Mouse (Mus musculus) heart, adult 2 months (tissue): ENCODE data around the gene Itpr2. TPM values are rescaled to one million over a fixed set of nuclear protein-coding genes. Genes with fewer than 3 reads are reported as not detected.

Experiments
- DNase-seq, 2 experiments: peaks; one replicate each; pipeline ENCODE4 v3.0.0; 2021
- H3K27ac ChIP-seq: fragments of 200-600 bp; 2 replicates; pipeline ENCODE4 v1.8.1; 2022
- H3K27me3 ChIP-seq: fragments of 200-500 bp; 2 replicates; pipeline ENCODE4 v1.6.1; 2012; ENCODE audit warnings: mild to moderate bottlenecking, low read length, inconsistent platforms, mixed read lengths; ENCODE audit not compliant: control insufficient read depth, insufficient read depth
- H3K36me3 ChIP-seq: fragments of 200-500 bp; 2 replicates; pipeline ENCODE4 v1.6.1; 2012; ENCODE audit warnings: low read length, inconsistent platforms; ENCODE audit not compliant: control insufficient read depth, insufficient read depth
- H3K4me1 ChIP-seq: fragments of 200-500 bp; 2 replicates; pipeline ENCODE4 v1.6.1; 2011; ENCODE audit warnings: low read length; ENCODE audit not compliant: control insufficient read depth, insufficient read depth
- H3K4me3 ChIP-seq: fragments of 200-600 bp; 2 replicates; pipeline ENCODE4 v1.8.1; 2022
- H3K79me2 ChIP-seq: fragments of 200-500 bp; replicated peaks from 2 replicates; pipeline ENCODE4 v1.6.1; 2012; ENCODE audit warnings: mild to moderate bottlenecking, inconsistent platforms, low read length, moderate library complexity, mixed read lengths; ENCODE audit not compliant: control insufficient read depth, insufficient read depth
- H3K9ac ChIP-seq: fragments of 200-500 bp; 2 replicates; pipeline ENCODE4 v1.6.1; 2012; ENCODE audit warnings: low read depth, mild to moderate bottlenecking, control low read depth, inconsistent platforms, low read length, mixed read lengths
- CTCF ChIP-seq: fragments of 200-600 bp; IDR thresholded peaks from 2 replicates; pipeline ENCODE4 v1.8.1; 2022; ENCODE audit warnings: antibody characterized with exemption, mild to moderate bottlenecking, moderate library complexity
- EP300 ChIP-seq: fragments of 200-500 bp; IDR thresholded peaks from 2 replicates; pipeline ENCODE4 v1.6.1; 2011; ENCODE audit warnings: low read depth, low read length, control low read depth; ENCODE audit not compliant: insufficient read depth
- POLR2A ChIP-seq: fragments of 200-500 bp; IDR thresholded peaks from 2 replicates; pipeline ENCODE4 v1.6.1; 2011; ENCODE audit warnings: mild to moderate bottlenecking, low read depth, low read length, control low read depth; ENCODE audit not compliant: insufficient read depth
- WGBS: fragments of 180-500 bp; shearing (Covaris S2); methylation state at CpG from one replicate; pipeline ENCODE4 v1.1.7; 2018; 5-methylcytosine and 5-hydroxymethylcytosine counted together
- intact Hi-C: fragments of 180-260 bp; cut with DNase I; formaldehyde crosslinking; loops from one replicate; pipeline ENCODE4 v1.15.1; 2025
- polyA plus RNA-seq: library from polyadenylated mRNA; depleted of rRNA; stranded (reverse); fragments of >200 nt; gene quantifications from 2 replicates; pipeline ENCODE4 v1.2.3, GENCODE M21; 2012
- total RNA-seq, 2 experiments: library from RNA; stranded (reverse); gene quantifications; 2 replicates each; pipeline ENCODE4 v1.2.3; 2021

Gene Itpr2
- total and polyA plus RNA-seq, 3 experiments: 6.6 to 23.7 (median 20.1) TPM

- H3K4me1 ChIP-seq: no peaks in the 10 kb centered on the region
- H3K9ac ChIP-seq: no peak overlapping the region
- WGBS: 94% methylated on average over 24 of the region's 24 CpGs
- intact Hi-C loops: no loop called here
- DNase-seq: no peak
- H3K36me3 ChIP-seq: no peaks in the 10 kb centered on the region
- H3K27me3 ChIP-seq: no peaks in the 10 kb centered on the region
- TF ChIP-seq EP300 (no peak), CTCF (peak; percentile 72), POLR2A (no peak)
- H3K79me2 ChIP-seq: no peaks in the 10 kb centered on the region
- no peak overlapping the region for H3K4me3 ChIP-seq
- no peak overlapping the region for H3K27ac ChIP-seq
Measured at GRCm38 (mm10) chr6:146281176-146281899, 220.7 kb downstream of the Itpr2 start.

DNA sequence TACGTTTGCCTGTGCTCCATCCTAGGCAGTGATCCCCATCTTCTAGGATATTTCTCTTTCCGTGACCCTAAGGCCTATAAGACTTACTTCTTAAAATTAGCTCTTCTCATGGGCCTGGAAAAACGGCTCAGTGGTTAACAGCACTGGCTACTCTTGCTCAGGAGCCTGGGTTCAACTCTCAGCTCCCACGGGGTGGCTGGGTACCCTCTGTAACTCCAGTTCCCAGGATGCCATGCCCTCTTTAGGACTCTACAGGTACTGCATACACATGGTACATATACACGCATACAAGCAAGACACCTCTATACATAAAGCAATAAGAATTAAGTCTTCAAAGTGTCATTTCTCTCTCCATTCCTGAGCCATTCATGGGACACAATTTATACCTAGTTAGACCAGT is 228.8 kb downstream of the Itpr2 start:
- TF ChIP-seq POLR2A (no peak), EP300 (no peak), CTCF (0 out of 2 replicates have a peak, but pooled peaks have one; percentile 10)
- H3K36me3 ChIP-seq: peaks cover 7% of the 10 kb centered on the region
- H3K4me3 ChIP-seq: no peak overlapping the region
- H3K27me3 ChIP-seq: no peaks in the 10 kb centered on the region
- H3K79me2 ChIP-seq: no peaks in the 10 kb centered on the region
- intact Hi-C loops: loop anchor here (5.0 kb wide), 2 partner anchors 51 to 111 kb away; no protein-coding TSS in a partner anchor
- H3K27ac ChIP-seq: no peak overlapping the region
- no peak for DNase-seq
- WGBS: 92% methylated on average over 5 of the region's 5 CpGs
- H3K9ac ChIP-seq: no peak overlapping the region
- H3K4me1 ChIP-seq: peaks cover 11% of the 10 kb centered on the region

DNA sequence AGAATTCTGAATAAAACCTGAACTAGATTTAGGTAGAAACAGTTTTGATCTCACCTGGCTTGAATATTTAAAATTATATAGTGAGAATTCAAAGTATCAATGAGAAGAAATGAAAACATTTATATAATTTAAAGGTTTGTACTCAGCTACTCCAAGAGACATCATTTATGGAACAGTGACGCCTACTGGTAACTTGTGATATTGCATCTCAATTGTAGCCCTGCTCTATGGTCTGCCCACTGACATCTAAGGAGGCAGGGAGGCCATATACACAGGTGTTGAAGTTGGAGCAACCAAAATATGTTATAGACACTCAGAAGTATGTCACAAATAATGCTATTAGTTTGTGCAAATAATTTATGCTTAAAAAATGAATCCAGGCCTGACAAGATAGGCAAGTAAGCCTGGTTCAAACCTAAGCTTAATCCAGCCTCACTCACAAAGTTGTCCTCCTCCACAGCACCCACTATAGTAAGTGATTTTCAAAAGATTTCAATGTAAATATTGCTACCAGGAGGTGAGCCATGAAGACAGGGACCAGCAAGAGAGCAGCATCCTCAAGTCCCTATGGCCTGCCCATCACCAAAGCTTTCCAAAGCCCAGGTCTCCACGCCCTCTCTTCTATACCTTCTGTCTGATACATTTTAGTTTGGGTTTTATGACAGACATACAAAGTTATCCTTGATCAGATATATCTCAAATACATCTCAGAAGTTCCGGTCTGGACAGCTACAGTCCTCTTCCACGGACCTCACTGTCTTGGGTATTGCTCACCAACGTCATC is 229.6 kb downstream of the Itpr2 start:
- H3K79me2 ChIP-seq: no peaks in the 10 kb centered on the region
- 73% methylated on average over 5 of the region's 5 CpGs for WGBS
- H3K36me3 ChIP-seq: peaks cover 7% of the 10 kb centered on the region
- no peaks in the 10 kb centered on the region for H3K27me3 ChIP-seq
- no peak overlapping the region for H3K4me3 ChIP-seq
- peak overlapping the region; percentile 58 for H3K27ac ChIP-seq
- intact Hi-C loops: loop anchor here (1.0 to 5.0 kb wide), 4 partner anchors 50 to 442 kb away; no protein-coding TSS in a partner anchor
- TF ChIP-seq CTCF (peak; percentile 96), EP300 (no peak)
- no peak for DNase-seq
- peaks cover 11% of the 10 kb centered on the region for H3K4me1 ChIP-seq
- H3K9ac ChIP-seq: no peak overlapping the region

DNA sequence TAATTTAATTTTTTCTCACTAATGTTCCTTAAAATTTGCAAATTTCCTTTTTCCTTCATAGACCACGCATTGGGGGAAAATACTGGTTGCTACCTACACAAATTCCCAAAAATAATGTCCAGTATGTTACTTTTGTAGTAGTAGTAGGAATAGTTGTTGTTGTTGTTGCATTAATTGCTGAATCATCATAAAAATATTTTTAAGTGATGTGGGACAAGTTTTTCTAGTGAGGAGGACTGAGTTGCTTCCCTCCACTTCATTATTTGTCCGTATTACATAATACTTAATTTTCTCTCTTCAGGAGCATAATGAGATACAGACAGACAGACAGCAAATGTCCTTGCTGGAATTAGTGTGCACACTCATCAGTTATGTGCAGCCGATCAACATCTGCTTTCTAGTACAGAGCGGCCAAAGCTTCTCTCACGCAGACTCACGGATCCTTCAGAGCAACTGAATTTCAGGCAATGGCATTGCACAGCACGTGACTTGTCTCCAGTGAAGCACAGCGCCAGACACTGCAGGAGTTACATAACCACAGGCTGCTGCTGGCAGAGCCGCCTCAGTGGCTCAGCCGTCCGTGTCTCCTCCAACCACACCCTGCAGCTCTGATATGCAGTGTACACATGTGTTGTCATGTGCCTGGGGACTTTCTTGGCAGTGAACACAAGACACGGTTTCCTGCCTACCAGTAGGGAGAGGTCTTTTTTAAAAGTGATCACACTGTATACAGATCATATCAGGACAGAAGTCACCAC is 231.1 kb downstream of the Itpr2 start:
- peaks cover 7% of the 10 kb centered on the region for H3K36me3 ChIP-seq
- no peak overlapping the region for H3K9ac ChIP-seq
- no peaks in the 10 kb centered on the region for H3K79me2 ChIP-seq
- intact Hi-C loops: loop anchor here (2.0 to 5.0 kb wide), 4 partner anchors 49 to 416 kb away; partner anchors contain the start of gene Bhlhe41
- WGBS: 19% methylated on average over 12 of the region's 12 CpGs
- DNase-seq: peak; percentile 83 to 92
- TF ChIP-seq CTCF (0 out of 2 replicates have a peak, but pooled peaks have one; percentile 14), POLR2A (peak; percentile 58), EP300 (peak; percentile 92)
- peaks cover 11% of the 10 kb centered on the region for H3K4me1 ChIP-seq
- peak overlapping the region; percentile 58 for H3K27ac ChIP-seq
- no peak overlapping the region for H3K4me3 ChIP-seq
- no peaks in the 10 kb centered on the region for H3K27me3 ChIP-seq

GRCm38 (mm10) chr6:146270162-146270561 is 231.9 kb downstream of the Itpr2 start:
- intact Hi-C loops: loop anchor here (2.0 to 5.0 kb wide), 4 partner anchors 48 to 415 kb away; partner anchors contain the start of gene Bhlhe41
- Histone ChIP-seq H3K27ac (no peak overlapping the region; the same call in 1 of the 2 replicates), H3K36me3 (peaks cover 7% of the 10 kb centered on the region), H3K79me2 (no peaks in the 10 kb centered on the region), H3K4me3 (no peak overlapping the region), H3K27me3 (no peaks in the 10 kb centered on the region), H3K9ac (0 out of 2 replicates have a peak overlapping the region, but pooled peaks have one; percentile 20), H3K4me1 (peaks cover 11% of the 10 kb centered on the region)
- 31% methylated on average over 5 of the region's 5 CpGs for WGBS
- peak; percentile 63 to 66 for DNase-seq
- TF ChIP-seq CTCF (no peak), EP300 (0 out of 2 replicates have a peak, but pooled peaks have one; percentile 10)
